Mouse (Mus musculus): ENCODE results near the gene Rnf43. TPM values are rescaled to one million over a fixed set of nuclear protein-coding genes. Genes with fewer than 3 reads are reported as not detected.

Rnf43 gene
- polyA plus RNA-seq, 1 experiment from 2014 or later = 5.5 TPM

- no peak for TF ChIP-seq CTCF (IDR thresholded peaks at IDR 0.05; ENCODE audit: low read depth)
- H3K36me3 ChIP-seq (ENCODE audit: insufficient read depth, low read length) = no peaks in the 10 kb centered on the region
- H3K4me2 ChIP-seq (ENCODE audit: low read length) = no peak overlapping the region
- no peaks in the 10 kb centered on the region for H3K4me1 ChIP-seq (replicated peaks; ENCODE audit: insufficient read depth, low read length)
- no peak overlapping the region for H3K27ac ChIP-seq
- WGBS = 73% methylated on average over 9 of the region's 9 CpGs
- no peak overlapping the region for H3K9ac ChIP-seq (ENCODE audit: low read depth, low read length)
- ATAC-seq (replicated peaks; ENCODE audit: low FRiP score, low read depth) (no peak), DNase-seq (ENCODE audit: low spot score) (no peak)
- no peaks in the 10 kb centered on the region for H3K9me3 ChIP-seq (replicated peaks; ENCODE audit: low read length)
- H3K4me3 ChIP-seq (replicated peaks; ENCODE audit: low read depth, low read length) = no peak overlapping the region
- no peaks in the 10 kb centered on the region for H3K27me3 ChIP-seq (ENCODE audit: insufficient read depth, low read length)
Measured at GRCm38 (mm10) chr11:87680786-87681185, 18.3 kb downstream of the Rnf43 start.

DNA sequence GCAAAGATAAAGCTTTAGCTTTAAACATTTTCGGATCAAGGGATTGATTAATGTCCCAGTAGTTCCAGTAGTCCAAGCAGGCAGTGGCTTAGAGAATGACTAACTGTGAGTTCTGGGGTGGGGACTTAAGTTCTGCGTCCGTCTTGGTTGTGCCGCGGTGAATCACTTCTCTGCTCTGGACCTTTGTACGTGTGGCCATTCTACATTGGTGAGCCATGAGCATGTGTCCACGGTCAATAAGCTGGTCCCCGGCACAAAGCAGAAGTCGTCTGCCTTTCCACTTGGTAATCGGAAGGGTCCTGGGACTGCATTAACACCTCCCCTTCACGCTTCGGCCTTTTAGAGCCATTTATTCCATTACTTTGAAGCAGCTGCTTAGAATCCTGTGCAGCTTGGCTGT is 19.6 kb downstream of the Rnf43 start:
- Histone ChIP-seq H3K36me3 (ENCODE audit: insufficient read depth, low read length) (no peaks in the 10 kb centered on the region), H3K9me3 (replicated peaks; ENCODE audit: low read length) (no peaks in the 10 kb centered on the region), H3K9ac (ENCODE audit: low read depth, low read length) (no peak overlapping the region), H3K4me3 (replicated peaks; ENCODE audit: low read depth, low read length) (no peak overlapping the region), H3K4me1 (replicated peaks; ENCODE audit: insufficient read depth, low read length) (no peaks in the 10 kb centered on the region), H3K27ac (no peak overlapping the region), H3K4me2 (ENCODE audit: low read length) (no peak overlapping the region), H3K27me3 (ENCODE audit: insufficient read depth, low read length) (no peaks in the 10 kb centered on the region)
- no peak for ATAC-seq (replicated peaks; ENCODE audit: low FRiP score, low read depth)
- TF ChIP-seq CTCF (IDR thresholded peaks at IDR 0.05; ENCODE audit: low read depth) = no peak
- 46% methylated on average over 12 of the region's 12 CpGs for WGBS
- no peak for DNase-seq (ENCODE audit: low spot score)

GRCm38 (mm10) chr11:87682838-87683571 is 20.5 kb downstream of the Rnf43 start:
- no peak overlapping the region for H3K4me3 ChIP-seq (replicated peaks; ENCODE audit: low read depth, low read length)
- H3K9me3 ChIP-seq (replicated peaks; ENCODE audit: low read length) = no peaks in the 10 kb centered on the region
- H3K27me3 ChIP-seq (ENCODE audit: insufficient read depth, low read length) = no peaks in the 10 kb centered on the region
- ATAC-seq (replicated peaks; ENCODE audit: low FRiP score, low read depth) (no peak), DNase-seq (ENCODE audit: low spot score) (no peak)
- no peaks in the 10 kb centered on the region for H3K36me3 ChIP-seq (ENCODE audit: insufficient read depth, low read length)
- TF ChIP-seq CTCF (IDR thresholded peaks at IDR 0.05; ENCODE audit: low read depth) = no peak
- H3K9ac ChIP-seq (ENCODE audit: low read depth, low read length) = no peak overlapping the region
- WGBS = 24% methylated on average over 13 of the region's 13 CpGs
- no peaks in the 10 kb centered on the region for H3K4me1 ChIP-seq (replicated peaks; ENCODE audit: insufficient read depth, low read length)
- no peak overlapping the region for H3K4me2 ChIP-seq (ENCODE audit: low read length)
- no peak overlapping the region for H3K27ac ChIP-seq

DNA sequence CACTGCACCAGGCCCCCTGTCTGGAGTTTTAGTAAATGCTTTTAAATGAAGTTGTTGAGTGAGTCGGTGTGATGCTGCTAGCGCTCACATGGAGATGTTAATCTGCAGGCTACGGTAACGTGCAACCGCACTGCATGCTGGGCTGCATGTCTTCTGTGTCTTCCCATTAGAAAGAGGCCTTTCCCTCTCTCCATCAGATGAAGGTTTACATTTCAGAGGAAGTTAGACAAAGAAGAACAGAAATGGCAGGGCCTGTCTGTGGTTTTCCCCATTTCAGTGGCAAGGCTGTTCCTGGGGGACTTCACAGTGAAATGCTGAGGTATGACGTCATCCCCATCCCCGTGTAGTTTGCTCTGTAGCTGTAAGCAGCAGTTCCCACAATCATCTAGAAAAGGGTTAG is 23.9 kb downstream of the Rnf43 start:
- ATAC-seq (replicated peaks; ENCODE audit: low FRiP score, low read depth) (no peak), DNase-seq (ENCODE audit: low spot score) (no peak)
- WGBS = 51% methylated on average over 7 of the region's 7 CpGs
- Histone ChIP-seq H3K9ac (ENCODE audit: low read depth, low read length) (no peak overlapping the region), H3K9me3 (replicated peaks; ENCODE audit: low read length) (no peaks in the 10 kb centered on the region), H3K4me3 (replicated peaks; ENCODE audit: low read depth, low read length) (no peak overlapping the region), H3K4me1 (replicated peaks; ENCODE audit: insufficient read depth, low read length) (peaks cover 8% of the 10 kb centered on the region), H3K27me3 (ENCODE audit: insufficient read depth, low read length) (no peaks in the 10 kb centered on the region), H3K36me3 (ENCODE audit: insufficient read depth, low read length) (no peaks in the 10 kb centered on the region), H3K4me2 (ENCODE audit: low read length) (no peak overlapping the region), H3K27ac (peak overlapping the region; percentile 31; the same call in 1 of the 2 replicates)
- no peak for TF ChIP-seq CTCF (IDR thresholded peaks at IDR 0.05; ENCODE audit: low read depth)

- H3K36me3 ChIP-seq (ENCODE audit: insufficient read depth, low read length) = no peaks in the 10 kb centered on the region
- DNase-seq (ENCODE audit: low spot score) (no peak), ATAC-seq (replicated peaks; ENCODE audit: low FRiP score, low read depth) (no peak)
- H3K9ac ChIP-seq (ENCODE audit: low read depth, low read length) = no peak overlapping the region
- no peak for TF ChIP-seq CTCF (IDR thresholded peaks at IDR 0.05; ENCODE audit: low read depth)
- H3K9me3 ChIP-seq (replicated peaks; ENCODE audit: low read length) = no peaks in the 10 kb centered on the region
- H3K4me3 ChIP-seq (replicated peaks; ENCODE audit: low read depth, low read length) = no peak overlapping the region
- H3K4me2 ChIP-seq (ENCODE audit: low read length) = no peak overlapping the region
- H3K4me1 ChIP-seq (replicated peaks; ENCODE audit: insufficient read depth, low read length) = peaks cover 8% of the 10 kb centered on the region
- WGBS = 48% methylated on average over 15 of the region's 15 CpGs
- H3K27me3 ChIP-seq (ENCODE audit: insufficient read depth, low read length) = no peaks in the 10 kb centered on the region
- no peak overlapping the region; the same call in 1 of the 2 replicates for H3K27ac ChIP-seq
Measured at GRCm38 (mm10) chr11:87687246-87688225, 25.0 kb downstream of the Rnf43 start.

DNA sequence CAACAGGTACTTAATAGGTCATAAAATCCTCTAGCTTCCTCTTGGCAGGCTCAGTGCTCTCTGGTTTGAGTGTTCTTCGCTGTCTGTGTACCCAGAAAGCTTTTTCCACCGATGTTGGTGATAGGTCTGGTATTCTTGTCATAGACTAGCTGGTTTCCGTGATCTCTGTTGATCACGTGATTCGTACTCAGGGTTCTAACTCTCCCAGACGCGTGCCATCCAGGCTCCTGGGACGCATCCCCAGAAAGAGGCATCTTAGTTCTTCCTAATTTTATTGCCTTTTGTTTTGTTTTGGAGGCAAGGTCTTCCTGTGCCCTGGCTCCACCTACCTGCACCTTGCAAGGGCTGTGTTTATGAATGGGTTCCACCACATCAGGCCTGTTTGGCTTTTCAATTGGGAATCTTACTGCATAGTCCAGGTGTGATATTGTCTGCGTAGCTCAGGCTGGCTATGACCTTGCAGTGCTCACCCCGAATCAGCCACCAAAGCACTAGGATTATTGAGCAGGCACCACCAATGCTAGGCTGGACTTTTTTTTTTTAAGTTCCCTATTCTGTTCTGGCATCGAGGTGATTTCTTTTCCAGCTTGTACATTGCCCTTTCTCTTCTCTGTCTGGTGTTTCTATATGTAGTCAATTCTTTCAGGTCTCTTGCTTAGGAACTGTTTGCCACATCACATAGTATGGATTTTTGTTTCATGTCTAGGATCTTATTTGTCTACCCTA is 26.1 kb downstream of the Rnf43 start:
- DNase-seq (ENCODE audit: low spot score) (no peak), ATAC-seq (replicated peaks; ENCODE audit: low FRiP score, low read depth) (no peak)
- H3K36me3 ChIP-seq (ENCODE audit: insufficient read depth, low read length) = no peaks in the 10 kb centered on the region
- WGBS = 64% methylated on average over 11 of the region's 11 CpGs
- no peak overlapping the region for H3K9ac ChIP-seq (ENCODE audit: low read depth, low read length)
- no peak overlapping the region for H3K4me3 ChIP-seq (replicated peaks; ENCODE audit: low read depth, low read length)
- H3K9me3 ChIP-seq (replicated peaks; ENCODE audit: low read length) = no peaks in the 10 kb centered on the region
- peaks cover 8% of the 10 kb centered on the region for H3K4me1 ChIP-seq (replicated peaks; ENCODE audit: insufficient read depth, low read length)
- peak overlapping the region; percentile 81 for H3K27ac ChIP-seq
- TF ChIP-seq CTCF (IDR thresholded peaks at IDR 0.05; ENCODE audit: low read depth) = no peak
- H3K4me2 ChIP-seq (ENCODE audit: low read length) = peak overlapping the region; percentile 31; the same call in 1 of the 2 replicates
- no peaks in the 10 kb centered on the region for H3K27me3 ChIP-seq (ENCODE audit: insufficient read depth, low read length)

All from kidney, postnatal 0 days (tissue).